In the genomic region with DNA sequence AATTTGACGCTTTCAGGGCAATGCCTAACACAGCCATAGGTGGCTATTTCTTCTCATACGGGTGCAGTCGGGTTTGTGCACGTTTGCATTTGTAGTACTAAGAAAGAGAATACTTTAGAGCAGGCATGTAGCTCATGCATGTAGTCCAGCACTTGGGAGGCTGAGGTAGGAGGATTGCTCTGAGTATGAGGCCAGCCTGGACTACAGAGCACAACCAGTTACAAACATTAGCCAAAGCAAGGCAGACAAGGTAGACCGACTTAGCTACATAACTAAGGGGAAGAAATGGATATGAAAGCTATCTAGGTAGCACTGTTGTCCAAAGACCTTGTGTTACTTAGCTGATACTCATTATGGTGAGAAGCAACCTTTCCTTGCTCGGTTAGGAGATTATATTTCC, we compare ENCODE assay signal across 26 mouse cellular contexts. TPM values are rescaled to one million over a fixed set of nuclear protein-coding genes. Genes with fewer than 3 reads are reported as not detected.
DNase-seq lines count a peak whose midpoint lies in the region; ATAC-seq and TF ChIP-seq lines count a peak whose summit lies in the region.
"Had no signal": no experiment of that assay in that cellular context is flagged by ENCODE, and none has a peak within 500 bp of the region (broad histone marks: within the 10 kb centered on the region; RNA-seq: fewer than 3 reads in every experiment).

No protein-coding gene starts in this region.

- no peak overlapping the region for H3K4me3 ChIP-seq in layer of hippocampus, adult 2 months
- no peak overlapping the region for H3K4me3 ChIP-seq in neural tube, embryonic 13.5 days
- H3K4me3 ChIP-seq in liver, embryonic 14.5 days (ENCODE audit: insufficient read depth in 1 of 2, low read depth in 2 of 2, low read length in 2 of 2): no peak overlapping the region
- H3K4me3 ChIP-seq in heart, adult 2 months: no peak overlapping the region
- H3K4me3 ChIP-seq: heart, embryonic 13.5 days; kidney, embryonic 15.5 days; limb, embryonic 12.5 days; lung, embryonic 15.5 days; stomach, embryonic 15.5 days had no signal

- WGBS in neural tube, embryonic 13.5 days: 88% methylated on average over 6 of the region's 6 CpGs
- 35% methylated on average over 6 of the region's 6 CpGs for WGBS in liver, embryonic 14.5 days (ENCODE audit: insufficient replicate concordance)
- whole genome bisulfite sequencing in heart, adult 2 months: 76% methylated on average over 6 of the region's 6 CpGs

- 0 out of 2 replicates have a peak, but pooled peaks have one; percentile 19 for TF ChIP-seq CTCF in layer of hippocampus, adult 2 months (conservative IDR thresholded peaks at IDR 0.05)
- no peak for TF ChIP-seq CTCF in liver, embryonic 14.5 days (IDR thresholded peaks at IDR 0.05; ENCODE audit: low read depth)
- TF ChIP-seq CTCF in heart, adult 2 months (IDR thresholded peaks at IDR 0.05): no peak

- no peak overlapping the region for H3K27ac ChIP-seq in layer of hippocampus, adult 2 months
- H3K27ac ChIP-seq in neural tube, embryonic 13.5 days (replicated peaks): no peak overlapping the region
- peak overlapping the region; percentile 47 for H3K27ac ChIP-seq in liver, embryonic 14.5 days
- H3K27ac ChIP-seq in heart, adult 2 months: no peak overlapping the region
- H3K27ac ChIP-seq: heart, embryonic 13.5 days; kidney, embryonic 15.5 days; limb, embryonic 12.5 days; lung, embryonic 15.5 days; macrophage; stomach, embryonic 15.5 days had no signal

- peaks cover 9% of the 10 kb centered on the region for H3K36me3 ChIP-seq in neural tube, embryonic 13.5 days
- H3K36me3 ChIP-seq in liver, embryonic 14.5 days (replicated peaks; ENCODE audit: control insufficient read depth, insufficient read depth, low read depth): peaks cover 11% of the 10 kb centered on the region
- H3K36me3 ChIP-seq in heart, adult 2 months (ENCODE audit: control insufficient read depth, insufficient read depth, low read length): peaks cover 13% of the 10 kb centered on the region

- peaks cover 49% of the 10 kb centered on the region for H3K4me1 ChIP-seq in neural tube, embryonic 13.5 days (replicated peaks)
- peaks cover 25 to 33% of the 10 kb centered on the region in 2 experiments for H3K4me1 ChIP-seq in liver, embryonic 14.5 days (replicated peaks; ENCODE audit: control insufficient read depth in 2 of 2, insufficient read depth in 2 of 2, low read length in 1 of 2)
- H3K4me1 ChIP-seq in heart, adult 2 months (ENCODE audit: control insufficient read depth, insufficient read depth, low read length): peaks cover 11% of the 10 kb centered on the region

- no peak for ATAC-seq in neural tube, embryonic 13.5 days (ENCODE audit: low read depth)
- no peak for ATAC-seq in liver, embryonic 14.5 days (ENCODE audit: insufficient read depth)
- ATAC-seq: hindbrain, embryonic 16.5 days; intestine, postnatal 0 days had no signal

- H3K4me2 ChIP-seq in neural tube, embryonic 13.5 days: 0 out of 2 replicates have a peak overlapping the region, but pooled peaks have one; percentile 7
- H3K4me2 ChIP-seq in liver, embryonic 14.5 days (ENCODE audit: low read depth): peak overlapping the region; percentile 38
- H3K4me2 ChIP-seq: heart, embryonic 13.5 days; kidney, embryonic 15.5 days; limb, embryonic 12.5 days; lung, embryonic 15.5 days; stomach, embryonic 15.5 days had no signal

- no peaks in the 10 kb centered on the region for H3K9me3 ChIP-seq in neural tube, embryonic 13.5 days
- H3K9me3 ChIP-seq in liver, embryonic 14.5 days (ENCODE audit: control insufficient read depth, low read length): no peaks in the 10 kb centered on the region
- H3K9me3 ChIP-seq: heart, embryonic 13.5 days; kidney, embryonic 15.5 days; limb, embryonic 12.5 days; lung, embryonic 15.5 days; stomach, embryonic 15.5 days had no signal

- H3K79me2 ChIP-seq in heart, adult 2 months (replicated peaks; ENCODE audit: control insufficient read depth, insufficient read depth, low read length): peaks cover 10% of the 10 kb centered on the region

- intact Hi-C loops in heart, adult 2 months (cut with DNase I): loop anchor here (2.0 kb wide), 1 partner anchor 133 kb away; a partner anchor contains a TSS

- H3K9ac ChIP-seq in neural tube, embryonic 13.5 days: no peak overlapping the region
- H3K9ac ChIP-seq in liver, embryonic 14.5 days (replicated peaks): 0 out of 2 replicates have a peak overlapping the region, but pooled peaks have one; percentile 5
- H3K9ac ChIP-seq in heart, adult 2 months (ENCODE audit: low read depth, low read length): no peak overlapping the region
- H3K9ac ChIP-seq: heart, embryonic 13.5 days; kidney, embryonic 15.5 days; limb, embryonic 12.5 days; lung, embryonic 15.5 days; stomach, embryonic 15.5 days had no signal

- no peak for TF ChIP-seq POLR2A in heart, adult 2 months (IDR thresholded peaks at IDR 0.05; ENCODE audit: insufficient read depth, low read depth, low read length)

- DNase-seq in layer of hippocampus, adult 2 months (ENCODE audit: low spot score in 2 of 2): no peak
- no peak for DNase-seq in layer of hippocampus, adult 8-10 months (ENCODE audit: low spot score in 2 of 2)
- no peak for DNase-seq in neural tube, embryonic 10.5 days (ENCODE audit: extremely low spot score, low spot score)
- DNase-seq in liver, embryonic 14.5 days (ENCODE audit: low read depth in 3 of 3, low spot score in 3 of 3): no peak
- no peak for DNase-seq in frontal cortex, adult 2 months (ENCODE audit: extremely low spot score in 1 of 2, low spot score in 1 of 2)
- DNase-seq in heart, adult 2 months: no peak
- DNase-seq: adrenal gland, adult 2 months; cerebellum, adult 9-10 months; heart, postnatal 36 days; kidney, postnatal 4 days; retina, postnatal 1 day had no signal

- no peaks in the 10 kb centered on the region for H3K27me3 ChIP-seq in neural tube, embryonic 13.5 days
- H3K27me3 ChIP-seq in liver, embryonic 14.5 days (ENCODE audit: control insufficient read depth, insufficient read depth, low read length): no peaks in the 10 kb centered on the region
- H3K27me3 ChIP-seq in heart, adult 2 months (ENCODE audit: control insufficient read depth, insufficient read depth, low read length): no peaks in the 10 kb centered on the region
- H3K27me3 ChIP-seq: heart, embryonic 13.5 days; kidney, embryonic 15.5 days; limb, embryonic 12.5 days; lung, embryonic 15.5 days; stomach, embryonic 15.5 days had no signal

- TF ChIP-seq EP300 in liver, embryonic 14.5 days (IDR thresholded peaks at IDR 0.05; ENCODE audit: low read depth): no peak
- no peak for TF ChIP-seq EP300 in heart, adult 2 months (IDR thresholded peaks at IDR 0.05; ENCODE audit: insufficient read depth, low read depth, low read length)

RNA-seq across cellular contexts. Expression of a gene that starts 3.0 kb away (rescaled TPM):
- 10 to 100 TPM; 14.6 to 18.0 TPM for total RNA-seq in layer of hippocampus, adult 2 months (2021)
- 10 to 100 TPM; 15.9 to 18.9 (median 17.0) TPM for total RNA-seq in layer of hippocampus, adult 8-10 months (2022)
- polyA plus RNA-seq in neural tube, embryonic 13.5 days (2015; fragmentation: Nextera tagmentation; extraction: Ambion mirVana): 20.5 and 36.9 TPM in 2 replicates
- 3.3 and 5.5 TPM in 2 replicates for polyA plus RNA-seq in liver, embryonic 14.5 days (2012; rRNA removed)
- polyA plus RNA-seq in liver, embryonic 14.5 days (2014; fragmentation: Nextera tagmentation; extraction: Ambion mirVana): 11.3 and 24.2 TPM in 2 replicates
- polyA plus RNA-seq in frontal cortex, adult 2 months (2012; rRNA removed): 7.2 and 8.1 TPM in 2 replicates
- total RNA-seq in heart, adult 2 months (2021): 10 to 100 TPM; 10.1 to 14.7 TPM
- 3.3 and 4.0 TPM in 2 replicates for polyA plus RNA-seq in heart, adult 2 months (2012; rRNA removed)

RNA-seq across cellular contexts. Expression of a gene that starts 3.7 kb away (rescaled TPM):
- total RNA-seq in layer of hippocampus, adult 2 months (2021): 100 to 1,000 TPM; 207 TPM
- 100 to 1,000 TPM; 213 to 240 (median 224) TPM for total RNA-seq in layer of hippocampus, adult 8-10 months (2022)
- 441 and 449 TPM in 2 replicates for polyA plus RNA-seq in neural tube, embryonic 13.5 days (2015; fragmentation: Nextera tagmentation; extraction: Ambion mirVana)
- 51.3 and 53.7 TPM in 2 replicates for polyA plus RNA-seq in liver, embryonic 14.5 days (2012; rRNA removed)
- polyA plus RNA-seq in liver, embryonic 14.5 days (2014; fragmentation: Nextera tagmentation; extraction: Ambion mirVana): 129 and 144 TPM in 2 replicates
- 224 and 231 TPM in 2 replicates for polyA plus RNA-seq in frontal cortex, adult 2 months (2012; rRNA removed)
- total RNA-seq in heart, adult 2 months (2021): 100 to 1,000 TPM; 132 to 141 TPM
- polyA plus RNA-seq in heart, adult 2 months (2012; rRNA removed): 139 and 212 TPM in 2 replicates

RNA-seq across cellular contexts. Expression of a gene that starts 27.1 kb away (rescaled TPM):
- total RNA-seq in layer of hippocampus, adult 2 months (2021): not detected
- under 1 TPM in 1 of 4 experiments, not detected in 3; 0.29 TPM for total RNA-seq in layer of hippocampus, adult 8-10 months (2022)
- not detected in 2 replicates for polyA plus RNA-seq in neural tube, embryonic 13.5 days (2015; fragmentation: Nextera tagmentation; extraction: Ambion mirVana)
- polyA plus RNA-seq in liver, embryonic 14.5 days (2012; rRNA removed): not detected in 2 replicates
- not detected in 2 replicates for polyA plus RNA-seq in liver, embryonic 14.5 days (2014; fragmentation: Nextera tagmentation; extraction: Ambion mirVana)
- polyA plus RNA-seq in frontal cortex, adult 2 months (2012; rRNA removed): 0.10 TPM in 1 of 2 replicates, not detected in the other
- not detected for total RNA-seq in heart, adult 2 months (2021)
- polyA plus RNA-seq in heart, adult 2 months (2012; rRNA removed): 2.1 TPM in 1 of 2 replicates, not detected in the other
- total RNA-seq: adrenal gland, adult 2 months; common myeloid progenitor, adult 5-6 weeks; gastrocnemius, adult 8-10 months; granulocyte monocyte progenitor cell, adult 5-6 weeks; heart, postnatal 36 days had no signal
- polyA plus RNA-seq: C2C12; embryonic facial prominence, embryonic 11.5 days; forebrain, embryonic 11.5 days; heart, embryonic 13.5 days; hindbrain, embryonic 16.5 days; intestine, postnatal 0 days; kidney, embryonic 15.5 days; limb, embryonic 12.5 days; lung, embryonic 15.5 days; macrophage; stomach, embryonic 15.5 days had no signal
